Mouse (Mus musculus) layer of hippocampus, postnatal 25 days (tissue): ENCODE data around the gene AL607142.1. TPM values are rescaled to one million over a fixed set of nuclear protein-coding genes. Genes with fewer than 3 reads are reported as not detected.

ENCODE experiments used
- DNase-seq, 2 experiments: peaks; one replicate each; pipeline ENCODE4 v3.0.0; 2022; ENCODE audit warnings: mixed read lengths in 2 of 2, low spot score in 1 of 2; ENCODE audit errors: extremely low spot score in 1 of 2
- total RNA-seq, 2 experiments: library from RNA; stranded (reverse); gene quantifications; 2 replicates each; pipeline ENCODE4 v1.2.3; 2021

The AL607142.1 gene
- not detected for total RNA-seq

DNA sequence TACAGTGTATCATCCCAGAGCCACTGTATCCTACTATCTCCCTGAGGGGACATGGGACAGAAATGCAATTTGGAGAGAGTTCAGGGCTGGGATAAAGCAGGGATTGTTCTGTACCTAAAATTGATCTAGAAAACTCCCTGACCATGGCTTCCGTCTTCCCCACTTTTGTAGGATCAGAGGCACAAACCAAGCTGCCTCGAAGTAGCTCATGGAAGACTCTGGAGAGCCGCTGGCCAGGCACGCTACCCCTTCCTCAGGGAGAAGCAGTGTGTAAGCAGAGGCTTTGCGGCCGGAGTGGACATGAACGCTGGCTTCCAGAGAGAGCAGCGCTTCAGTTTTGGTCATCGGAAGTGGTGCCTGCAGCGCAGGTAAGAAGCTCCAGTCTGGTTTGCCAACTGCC lies at the start of gene AL607142.1:
TSS of gene AL607142.1 (plus strand) at position 301 of the 400 bp plus-strand sequence.
- DNase-seq = no peak

DNA sequence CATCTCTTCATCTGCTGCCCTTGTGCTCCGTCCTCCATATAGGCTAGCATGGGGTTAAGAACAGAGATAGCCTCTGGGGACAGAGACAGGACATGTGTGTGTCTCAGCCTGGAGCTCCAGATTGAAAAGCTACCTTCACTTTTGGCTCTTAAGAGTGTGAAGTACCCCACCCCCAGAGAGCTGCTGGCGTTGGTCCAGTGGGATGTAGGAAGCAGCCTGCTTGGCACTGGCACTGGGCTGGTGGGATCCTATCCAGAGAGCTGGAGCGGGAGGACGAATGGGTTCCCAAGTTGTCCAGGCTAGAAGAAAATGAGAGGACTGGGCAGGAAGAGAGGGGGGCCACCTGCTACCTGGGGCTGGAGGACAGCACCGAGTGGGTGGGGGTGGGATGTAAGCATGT lies 46.4 kb upstream of the AL607142.1 start:
- DNase-seq = peak in 1 of 2 experiments; percentile 40

DNA sequence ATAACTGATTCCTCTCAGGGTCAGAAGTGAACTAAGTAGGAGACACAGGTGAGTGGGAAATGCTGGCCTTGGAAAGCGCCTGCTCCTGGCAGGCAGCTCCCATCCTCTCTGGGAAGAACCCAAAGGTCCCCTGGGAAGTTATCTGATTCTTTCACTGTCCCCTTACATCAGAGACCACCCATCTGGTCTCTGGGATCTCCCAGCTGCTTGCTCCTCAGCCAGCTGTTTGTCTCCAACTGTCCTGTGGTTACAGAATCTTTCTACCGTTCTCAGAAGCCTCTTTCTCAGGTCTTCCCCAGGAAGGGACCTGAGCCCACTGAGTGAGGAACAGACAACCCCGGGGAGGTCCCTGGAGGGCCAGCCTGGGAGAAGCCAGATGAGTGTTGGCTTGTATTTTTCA lies 42.4 kb upstream of the AL607142.1 start:
- DNase-seq = no peak

DNA sequence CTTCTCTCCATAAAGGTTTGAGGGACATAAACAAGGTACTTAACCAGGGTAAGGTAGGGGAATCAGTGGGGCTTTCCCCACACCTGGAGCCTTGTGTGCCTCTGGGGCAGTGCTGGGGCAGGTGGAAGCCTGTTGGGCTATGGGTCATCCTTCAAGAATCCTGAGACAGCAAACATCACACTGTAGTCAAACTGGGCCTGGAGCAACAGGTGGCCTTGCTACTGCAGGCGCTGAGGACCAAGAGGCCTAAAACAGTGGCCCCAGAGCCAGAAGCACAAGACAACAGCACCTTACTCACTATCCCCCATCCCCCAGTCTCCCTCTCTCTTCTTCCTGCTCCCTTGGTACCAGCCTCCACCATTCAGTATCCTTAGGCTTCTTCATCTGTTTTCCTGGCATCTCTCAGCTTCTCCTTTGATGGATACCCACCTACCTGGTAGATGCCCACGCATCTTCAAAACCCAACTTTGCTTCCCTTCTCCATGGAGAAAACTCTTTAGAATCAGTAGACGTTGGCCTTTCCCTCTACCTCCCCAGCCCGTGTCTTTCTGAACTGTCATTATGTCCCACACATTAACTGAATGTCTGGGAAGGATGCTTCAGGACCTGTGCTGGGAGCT lies 41.5 kb upstream of the AL607142.1 start:
- DNase-seq = no peak

DNA sequence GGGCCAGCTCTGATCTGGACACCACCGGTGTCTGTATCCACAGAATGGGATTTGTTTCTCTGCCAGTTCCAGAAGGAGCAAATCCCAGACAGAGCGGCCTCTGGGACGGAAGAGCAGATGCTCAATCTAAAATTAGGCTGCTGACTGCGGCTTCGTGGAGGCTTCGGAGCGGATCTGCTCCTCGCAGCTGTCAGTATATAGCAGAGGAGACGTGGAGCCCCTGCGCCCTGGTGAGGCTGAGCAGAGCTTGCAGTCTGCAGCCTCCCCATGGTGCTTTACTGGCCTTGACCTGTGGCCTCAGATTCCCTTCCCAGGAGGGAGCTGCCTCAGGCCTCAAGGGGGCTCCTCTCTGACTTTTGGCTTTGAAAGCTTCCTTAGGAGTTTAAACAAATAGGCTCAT lies 40.7 kb upstream of the AL607142.1 start:
- peak in 1 of 2 experiments; percentile 50 for DNase-seq

DNA sequence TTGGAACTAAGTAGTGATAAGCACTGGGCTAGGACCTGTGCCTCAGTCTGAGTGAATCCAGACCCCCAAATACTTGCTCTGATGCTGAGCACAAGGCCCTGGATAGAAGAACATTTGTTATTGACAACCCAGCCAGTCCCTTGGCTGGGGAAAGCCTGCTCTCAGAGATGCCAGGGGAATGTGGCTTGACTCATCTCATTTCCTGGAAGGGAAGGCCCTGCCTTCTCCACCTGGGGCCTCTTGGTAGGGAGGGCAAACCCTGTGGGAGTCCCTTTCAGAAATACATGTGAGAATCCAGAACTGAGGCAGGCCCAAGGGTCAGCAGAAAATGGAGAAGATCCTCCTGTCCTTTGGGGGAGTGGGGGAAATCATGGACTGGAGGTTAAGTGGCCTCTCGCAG lies 37.1 kb upstream of the AL607142.1 start:
- DNase-seq = no peak

DNA sequence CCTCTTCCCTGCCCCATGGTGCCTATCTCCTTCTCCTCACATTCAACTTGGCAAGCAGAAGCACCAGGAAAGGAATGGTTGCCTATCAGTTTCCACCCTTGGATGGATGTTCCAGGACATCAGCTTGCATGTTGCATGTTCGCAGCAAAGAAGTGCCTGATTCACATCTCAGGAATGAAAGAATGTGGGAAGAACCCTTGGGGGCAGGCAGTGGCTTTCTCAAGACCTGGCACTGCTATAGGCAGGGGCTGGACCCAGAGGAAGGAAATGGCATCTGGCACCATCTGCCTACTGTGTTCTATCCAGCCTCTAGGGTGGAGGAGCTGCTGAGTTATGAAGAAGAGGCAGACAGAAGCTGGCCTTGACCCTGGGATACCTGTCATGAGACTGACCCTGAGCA lies 34.9 kb upstream of the AL607142.1 start:
- DNase-seq = no peak

DNA sequence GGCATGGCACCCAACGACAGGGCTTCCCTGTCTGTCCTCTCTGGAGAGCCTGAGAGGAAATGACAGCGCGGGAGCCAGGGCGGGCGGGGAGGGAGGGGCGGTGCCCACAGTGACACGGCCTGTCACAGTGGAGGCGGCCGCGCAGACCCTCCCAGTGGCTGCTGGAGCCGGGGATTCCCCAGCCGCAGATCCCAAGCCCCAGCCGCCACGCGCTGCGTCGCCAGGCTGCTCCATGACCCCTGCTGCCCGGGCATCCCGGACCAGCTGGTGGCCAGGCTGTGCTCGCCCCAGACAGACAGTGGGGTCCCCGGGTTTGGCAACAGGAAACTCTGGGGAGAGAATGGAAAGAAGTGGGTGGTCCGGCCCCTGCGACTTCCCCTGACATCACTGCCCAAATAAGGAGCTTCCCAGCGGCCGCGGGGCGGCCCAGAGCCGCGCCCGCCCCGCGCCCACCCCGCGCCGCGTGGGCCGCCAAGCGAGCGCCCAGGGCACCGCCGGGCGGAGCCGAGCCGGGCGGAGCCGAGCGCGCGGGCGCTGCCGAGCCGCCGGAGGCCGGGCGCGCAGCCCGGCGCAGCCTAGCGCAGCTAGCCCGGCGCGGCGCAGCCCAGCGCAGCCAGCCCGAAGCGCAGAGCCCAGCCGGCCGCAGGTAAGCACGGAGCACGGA lies 32.3 kb upstream of the AL607142.1 start:
- peak; percentile 49 to 56 for DNase-seq

DNA sequence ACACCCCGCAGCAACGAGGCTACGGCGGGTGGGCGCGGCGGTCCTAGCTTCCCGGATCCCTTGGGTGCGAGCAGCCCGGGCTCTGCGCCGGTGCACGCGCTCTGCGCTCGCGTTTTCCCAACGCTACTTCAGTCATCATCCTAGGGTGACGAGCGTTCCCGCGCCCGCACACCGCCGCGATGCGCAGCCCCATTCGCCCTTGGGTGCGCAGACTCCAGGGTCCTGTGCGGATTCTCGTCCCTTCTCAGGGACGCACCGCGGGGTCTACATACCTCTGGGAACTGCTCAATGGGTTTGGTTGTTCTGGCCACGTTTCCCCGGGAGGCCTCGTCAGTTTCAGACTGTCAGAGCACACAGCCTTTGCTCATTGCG lies 31.8 kb upstream of the AL607142.1 start:
- DNase-seq = peak in 1 of 2 experiments; percentile 75

DNA sequence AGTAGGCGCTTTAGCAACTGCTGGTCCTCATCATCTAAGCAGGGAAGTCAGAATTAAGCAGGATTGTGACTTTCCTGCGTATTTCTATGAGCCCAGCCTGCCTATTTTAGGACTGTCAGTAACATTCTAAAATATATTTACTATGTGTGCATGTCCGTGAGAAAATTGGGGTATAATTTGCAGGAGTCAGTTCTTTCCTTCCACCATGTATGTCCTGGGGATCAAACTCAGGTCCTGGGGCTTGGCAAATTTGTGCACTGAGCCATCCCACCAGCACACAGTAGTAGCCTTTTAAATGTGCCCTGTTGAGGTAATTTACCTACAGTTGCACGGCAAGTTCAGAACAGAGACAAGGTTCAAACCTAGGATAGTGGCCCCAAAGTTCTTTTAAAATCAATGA lies 28.5 kb upstream of the AL607142.1 start:
- DNase-seq = no peak

DNA sequence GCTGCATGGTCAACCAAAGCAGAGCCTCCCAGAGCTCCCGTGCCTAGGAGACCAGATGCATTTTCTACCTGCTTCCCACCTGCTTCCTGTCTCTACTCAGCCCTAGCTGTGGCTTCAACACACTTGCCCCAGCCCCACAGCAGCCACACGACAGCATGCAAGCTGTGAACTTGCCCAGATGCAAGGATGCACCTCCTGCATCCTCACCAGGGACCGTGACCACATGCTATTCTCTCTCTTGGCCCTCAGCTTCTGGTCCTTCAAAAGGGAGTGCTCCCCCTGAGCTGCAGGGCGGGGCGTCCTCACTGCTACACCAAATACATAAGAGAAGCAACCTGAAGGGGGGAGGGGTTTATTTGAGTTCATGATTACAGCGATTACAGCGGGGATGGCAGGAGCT lies 27.8 kb upstream of the AL607142.1 start:
- no peak for DNase-seq

DNA sequence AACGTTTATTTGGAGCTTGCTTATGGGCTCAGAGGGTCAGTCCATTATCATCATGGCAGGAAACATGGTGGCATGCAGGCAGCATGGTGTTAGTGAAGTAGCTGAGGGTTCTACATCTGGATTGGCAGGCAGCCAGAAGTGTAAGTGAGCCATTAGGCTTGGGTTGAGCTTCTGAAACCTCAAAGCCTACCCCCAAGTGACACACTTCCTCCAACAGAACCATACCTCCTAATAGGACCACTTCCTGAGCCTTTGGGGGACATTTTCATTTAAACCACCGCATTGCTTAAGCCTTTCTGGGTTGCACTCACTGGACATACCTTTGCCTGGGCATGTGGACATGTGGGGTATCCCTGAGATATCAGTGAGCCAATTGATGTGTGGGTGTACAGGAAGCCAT lies 23.3 kb upstream of the AL607142.1 start:
- DNase-seq = no peak

DNA sequence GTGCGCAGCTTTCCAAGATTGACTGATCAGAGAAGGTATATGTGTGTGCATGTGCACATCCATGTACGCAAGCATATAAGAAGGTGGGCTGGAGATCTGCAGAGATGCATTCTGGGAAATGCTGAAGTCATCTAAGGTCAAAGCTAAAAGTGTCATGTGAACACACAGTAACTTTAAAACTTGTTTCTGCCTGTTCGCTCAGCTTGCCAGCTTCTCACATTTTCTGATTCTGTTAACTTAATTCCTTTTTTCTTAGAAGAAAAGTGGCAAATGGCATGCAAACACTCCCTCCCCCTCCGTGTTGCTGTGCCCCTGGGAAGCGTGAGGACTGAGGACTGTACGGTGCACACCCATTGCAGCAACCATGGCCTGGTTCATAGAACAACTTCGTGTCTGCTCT lies 22.3 kb upstream of the AL607142.1 start:
- DNase-seq = no peak

DNA sequence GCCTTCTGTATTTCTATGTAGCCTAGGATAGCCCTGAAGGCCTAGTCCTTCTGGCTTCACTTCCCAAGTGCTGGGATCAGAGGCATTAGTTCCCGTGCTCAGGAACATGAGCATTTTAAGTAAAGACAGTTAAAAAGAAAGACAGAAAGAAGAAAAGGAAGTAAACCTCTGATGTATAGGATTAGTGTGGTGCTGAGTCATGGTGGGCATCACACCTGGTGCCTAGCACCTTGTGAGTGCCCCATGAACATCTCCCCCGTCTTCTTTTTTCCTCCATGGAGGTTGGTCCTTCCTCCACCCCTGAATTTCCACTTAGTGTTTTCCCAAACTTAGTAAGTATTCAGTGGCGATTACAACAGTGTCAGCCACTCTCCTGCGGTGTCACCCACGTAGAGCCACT lies 20.2 kb upstream of the AL607142.1 start:
- no peak for DNase-seq

DNA sequence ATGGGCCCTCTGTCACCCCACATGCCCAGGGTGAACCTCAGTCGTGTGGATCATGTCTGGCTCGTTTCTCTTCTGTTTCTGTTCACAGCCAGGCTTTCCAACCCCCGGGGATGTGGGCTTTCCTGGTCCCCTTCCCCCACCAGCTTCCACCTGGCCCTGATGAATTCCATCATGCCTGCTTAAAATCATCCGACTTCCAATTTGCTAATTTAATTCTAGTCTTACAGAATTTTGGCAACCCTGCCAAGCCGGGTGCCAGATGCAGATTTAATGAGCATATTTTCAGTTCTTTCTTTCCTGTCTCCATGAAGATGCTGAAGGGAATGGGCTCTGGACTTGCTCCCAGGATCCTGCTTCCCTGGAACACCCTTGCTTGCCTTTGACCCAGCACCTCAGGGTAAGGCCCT lies 19.7 kb upstream of the AL607142.1 start:
- DNase-seq = peak; percentile 53 to 62

DNA sequence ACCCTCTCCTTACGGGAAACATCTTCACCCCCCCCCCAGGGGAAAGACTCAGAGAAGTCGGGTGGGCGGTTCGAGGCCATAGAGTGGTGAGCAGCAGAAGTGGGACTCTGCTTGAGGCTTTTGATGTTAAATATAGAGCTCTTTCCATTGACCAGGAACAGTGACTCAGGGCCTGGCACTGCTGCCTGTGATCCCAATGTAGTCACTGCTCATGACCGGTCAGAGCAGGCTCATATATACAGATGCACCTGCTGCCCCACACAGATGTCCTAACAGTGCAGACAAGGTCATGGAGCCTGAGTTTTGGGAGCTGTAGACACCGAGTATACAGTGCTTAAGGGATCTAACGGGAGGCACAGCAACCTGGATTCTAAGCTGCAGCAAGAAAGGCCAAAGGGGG lies 18.9 kb upstream of the AL607142.1 start:
- no peak for DNase-seq

DNA sequence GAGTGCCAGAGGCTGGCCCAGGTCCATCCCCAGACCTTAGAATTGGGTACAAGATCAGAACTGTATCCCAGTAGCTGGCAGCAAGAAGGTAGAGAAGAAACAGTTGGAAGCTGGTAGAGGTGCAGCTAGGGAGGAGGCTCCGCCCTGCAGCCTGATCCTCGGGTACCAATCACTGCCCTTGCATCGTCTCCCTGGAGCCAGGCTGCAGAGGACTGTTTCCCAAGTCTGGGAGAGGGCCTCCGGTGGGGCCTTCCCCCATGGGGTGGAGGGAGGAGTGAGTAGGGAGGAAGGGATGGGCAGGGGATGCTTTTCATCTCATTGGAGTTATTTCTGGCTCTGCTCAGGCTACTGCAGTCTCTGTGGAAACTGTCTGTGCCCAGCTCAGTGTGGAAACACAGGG lies 17.7 kb upstream of the AL607142.1 start:
- DNase-seq = no peak

DNA sequence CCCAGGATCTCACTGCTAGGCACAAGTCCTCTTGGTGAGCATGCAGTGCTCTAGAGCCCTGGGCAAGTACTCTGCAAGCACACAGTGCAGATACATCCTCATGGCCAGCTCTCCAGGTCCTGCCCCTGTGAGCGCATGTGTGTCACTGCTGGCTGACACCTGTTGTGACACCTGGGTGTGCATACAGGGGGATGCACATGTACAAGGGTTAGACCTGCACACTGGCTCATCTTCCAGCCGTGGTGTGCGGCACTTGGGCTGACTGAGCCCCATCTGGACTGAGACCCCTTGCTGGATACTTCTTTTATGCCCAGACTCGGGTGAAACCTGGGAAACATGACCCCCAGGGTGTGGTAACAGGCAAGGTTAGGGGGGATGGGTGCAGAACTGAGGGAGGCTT lies 16.5 kb upstream of the AL607142.1 start:
- DNase-seq = no peak

DNA sequence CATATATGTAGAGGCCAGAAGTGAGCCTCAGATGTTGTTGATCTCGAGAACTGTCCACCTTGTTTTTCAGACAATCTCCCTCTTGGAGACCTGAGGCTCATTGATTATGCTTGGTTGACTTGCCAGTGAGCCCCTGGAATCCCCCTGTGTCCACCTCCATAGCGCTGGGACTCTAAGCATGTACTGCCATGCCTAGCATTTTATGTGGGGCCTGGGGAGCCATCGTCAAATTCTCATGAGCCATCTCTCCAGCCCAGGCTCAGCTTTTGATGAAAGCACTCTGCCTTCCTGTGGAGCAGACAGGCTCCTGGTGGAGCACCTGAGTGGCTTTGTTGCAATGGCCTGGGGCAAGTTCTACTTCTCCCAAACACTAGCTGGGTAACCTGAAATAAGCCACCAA lies 14.9 kb upstream of the AL607142.1 start:
- no peak for DNase-seq

DNA sequence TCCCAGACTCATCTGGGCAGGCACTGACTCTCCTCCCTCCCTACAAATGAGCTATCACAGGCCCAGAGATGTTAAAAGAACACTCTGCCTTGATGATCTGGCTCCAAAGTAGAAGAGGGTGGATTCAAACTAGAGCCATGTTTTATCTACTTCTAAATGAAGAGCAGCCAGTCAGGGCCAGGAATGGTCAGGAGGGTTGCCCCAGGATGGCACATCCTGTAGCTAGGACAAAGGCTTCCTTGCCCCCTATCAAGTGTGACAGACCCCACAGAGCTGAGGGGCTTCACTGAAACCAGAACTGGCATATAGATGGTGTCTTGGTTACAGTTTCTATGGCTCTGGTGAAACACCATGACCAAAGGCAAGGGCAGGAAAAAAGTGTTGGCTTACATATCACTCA lies 12.3 kb upstream of the AL607142.1 start:
- DNase-seq = no peak

DNA sequence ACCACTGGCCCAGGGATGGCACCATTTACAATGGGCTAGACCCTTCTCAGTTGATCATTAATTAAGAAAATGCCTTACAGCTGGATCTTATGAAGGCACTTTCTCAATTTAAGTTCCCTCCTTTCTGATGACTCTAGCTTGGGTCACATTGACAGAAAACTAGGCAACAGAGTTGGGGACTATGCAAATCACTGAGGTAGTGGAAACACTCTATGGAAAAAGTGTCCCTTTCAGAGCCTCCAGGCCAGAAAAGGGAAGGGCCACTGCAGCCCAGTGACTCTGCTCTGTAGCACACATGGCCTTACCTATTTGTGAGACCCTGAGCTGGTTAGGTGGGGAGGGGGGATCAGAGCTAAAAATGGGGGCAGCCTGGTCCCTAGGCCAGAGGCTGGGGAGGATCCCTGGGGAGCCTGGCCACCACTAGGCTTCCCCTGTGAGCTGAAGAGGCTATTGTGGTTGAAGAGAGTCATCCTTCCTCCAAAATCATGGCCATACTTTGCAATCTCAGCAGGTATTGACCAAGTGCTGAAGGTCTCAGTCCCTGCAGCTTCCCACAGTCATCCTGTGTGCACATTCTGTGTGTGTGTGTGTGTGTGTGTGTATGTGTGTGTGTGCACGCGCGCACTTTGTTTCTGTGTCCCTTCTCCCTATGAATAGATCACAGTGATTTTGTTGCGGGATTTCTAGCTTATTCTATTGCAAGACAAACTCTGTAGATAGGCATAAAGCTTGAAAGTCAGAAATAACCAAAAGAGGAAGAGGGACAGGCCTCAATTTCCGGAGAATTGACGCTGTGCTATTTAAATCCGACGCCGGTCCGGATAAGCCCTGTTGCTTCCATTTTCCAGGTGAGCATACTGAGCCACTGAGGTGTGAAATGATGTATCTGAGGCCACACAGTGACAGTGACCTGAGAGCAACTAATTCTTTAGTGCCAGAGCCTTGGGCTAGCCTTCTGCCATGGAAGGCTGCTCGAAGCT lies 11.5 kb upstream of the AL607142.1 start:
- DNase-seq = no peak
